Mouse (Mus musculus) megakaryocyte progenitor cell, adult 5-6 weeks (primary cell): ENCODE measurements around the gene Zfyve27. TPM values are rescaled to one million over a fixed set of nuclear protein-coding genes. Genes with fewer than 3 reads are reported as not detected.
A peak's percentile ranks its signal among the peaks of the same experiment; 100 is the strongest.

ENCODE experiments used
- ATAC-seq: replicated peaks from 2 replicates; pipeline ENCODE4 v1.8.0; 2016; ENCODE audit warnings: mild to moderate bottlenecking, moderate TSS enrichment, inconsistent platforms; ENCODE audit not compliant: poor library complexity
- total RNA-seq, 2 experiments: library from RNA; stranded (forward) in 1 of 2; stranded (reverse) in 1 of 2; fragments of 157-497, 149-512 nt in 1 of 2; fragments of 200-1000 nt in 1 of 2; gene quantifications; 2 replicates each; pipeline versions ENCODE4 v1.2.3 to v1.2.4; 2015 to 2017

Gene Zfyve27
- total RNA-seq, 2 experiments from 2014 or later: 13.6 to 30.5 TPM

GRCm38 (mm10) chr19:42170025-42170969 is 6.5 kb downstream of the Zfyve27 start:
- ATAC-seq: peak; percentile 84

- peak; percentile 92 for ATAC-seq
Observed at GRCm38 (mm10) chr19:42176841-42177240, 13.1 kb downstream of the Zfyve27 start.

- peak; percentile 53 for ATAC-seq
Observed at GRCm38 (mm10) chr19:42177461-42177860, 13.7 kb downstream of the Zfyve27 start.

- no peak for ATAC-seq
Observed at GRCm38 (mm10) chr19:42179356-42179755, 15.6 kb downstream of the Zfyve27 start.

GRCm38 (mm10) chr19:42182673-42183072 is 18.9 kb downstream of the Zfyve27 start:
- ATAC-seq: peak; percentile 55

- peak; percentile 55 for ATAC-seq
Observed at GRCm38 (mm10) chr19:42189735-42190134, 26.0 kb downstream of the Zfyve27 start.

- peak; percentile 82 for ATAC-seq
Observed at GRCm38 (mm10) chr19:42190494-42190893, 26.7 kb downstream of the Zfyve27 start.

- no peak for ATAC-seq
Observed at GRCm38 (mm10) chr19:42193311-42193710, 29.6 kb downstream of the Zfyve27 start.

- ATAC-seq: no peak
Observed at GRCm38 (mm10) chr19:42196378-42196777, 32.6 kb downstream of the Zfyve27 start.

GRCm38 (mm10) chr19:42197066-42197465 is 33.3 kb downstream of the Zfyve27 start:
- ATAC-seq: no peak

GRCm38 (mm10) chr19:42198026-42198425 is 34.3 kb downstream of the Zfyve27 start:
- ATAC-seq: no peak

GRCm38 (mm10) chr19:42201696-42202381 is 38.1 kb downstream of the Zfyve27 start, which contains the start of gene Sfrp5:
Gene Sfrp5, minus strand, starts transcription at chr19:42202252.
- no peak for ATAC-seq

GRCm38 (mm10) chr19:42202467-42202866 is 38.7 kb downstream of the Zfyve27 start:
- no peak for ATAC-seq

- ATAC-seq: no peak
Observed at GRCm38 (mm10) chr19:42204306-42204705, 40.6 kb downstream of the Zfyve27 start.

GRCm38 (mm10) chr19:42205201-42205600 is 41.5 kb downstream of the Zfyve27 start:
- ATAC-seq: no peak

GRCm38 (mm10) chr19:42209485-42209884 is 45.7 kb downstream of the Zfyve27 start:
- ATAC-seq: no peak

- no peak for ATAC-seq
Observed at GRCm38 (mm10) chr19:42209976-42210375, 46.2 kb downstream of the Zfyve27 start.

GRCm38 (mm10) chr19:42211936-42212335 is 48.2 kb downstream of the Zfyve27 start:
- no peak for ATAC-seq

GRCm38 (mm10) chr19:42214601-42215000 is 50.9 kb downstream of the Zfyve27 start:
- no peak for ATAC-seq

- no peak for ATAC-seq
Observed at GRCm38 (mm10) chr19:42216699-42217373, 53.1 kb downstream of the Zfyve27 start.

- ATAC-seq: peak; percentile 77
Observed at GRCm38 (mm10) chr19:42217374-42217763, 53.6 kb downstream of the Zfyve27 start.
